Comparison of ENCODE assay signal across 8 mouse cellular contexts in the genomic region with DNA sequence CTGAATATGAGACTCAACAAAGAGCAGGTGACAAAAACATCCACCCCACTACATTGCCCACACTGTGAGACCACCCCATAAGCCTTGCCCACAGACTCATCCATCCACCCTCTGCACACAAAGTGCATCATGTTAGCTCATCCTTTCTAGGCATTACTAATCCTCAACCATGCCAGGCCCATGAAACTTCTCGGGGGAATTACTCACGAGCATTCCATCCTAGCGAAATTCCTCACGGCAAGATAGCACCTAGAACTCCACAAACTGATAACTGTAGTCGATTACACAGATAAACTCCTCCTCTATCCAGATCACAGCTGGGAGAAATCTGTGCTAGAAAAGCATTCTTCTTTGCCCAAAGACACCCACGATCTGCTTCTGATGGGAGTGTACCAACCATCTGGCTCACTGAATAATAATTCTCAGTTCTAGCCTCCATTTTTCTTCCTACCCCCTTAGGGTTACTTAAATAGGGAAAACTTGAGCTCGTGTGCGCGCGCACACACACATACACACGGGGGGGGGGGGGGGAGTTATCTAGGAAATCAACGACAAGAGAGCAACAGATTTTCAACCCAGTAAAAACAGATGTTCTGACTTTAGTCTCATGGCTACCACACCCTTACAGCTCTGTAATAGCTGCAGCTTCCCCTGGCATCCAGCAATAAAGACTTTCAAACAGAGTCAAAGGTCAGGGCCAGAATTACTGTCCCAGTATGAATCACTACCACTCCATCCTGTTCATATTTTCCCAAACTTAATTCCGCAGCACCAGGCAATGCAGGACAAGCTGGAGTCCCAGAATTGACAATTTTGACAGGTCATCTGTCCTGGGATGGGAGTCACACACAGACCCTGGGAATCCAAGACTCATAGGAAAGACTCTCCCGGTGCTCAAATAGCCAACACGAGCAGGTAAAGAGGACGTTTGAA. TPM values are rescaled to one million over a fixed set of nuclear protein-coding genes. Genes with fewer than 3 reads are reported as not detected.
A peak's percentile ranks its signal among the peaks of the same experiment; 100 is the strongest.
DNase-seq lines count a peak whose midpoint lies in the region; ATAC-seq and TF ChIP-seq lines count a peak whose summit lies in the region.

No protein-coding gene starts in this region.

- no peak for DNase-seq in heart, postnatal 10 days
- DNase-seq in CH12.LX (ENCODE audit: extremely low read depth), result no peak
- no peak for DNase-seq in embryonic facial prominence, embryonic 14.5 days (ENCODE audit: low spot score)
- no peak for DNase-seq in testis, postnatal 10 days (ENCODE audit: low spot score)
- DNase-seq in gastrocnemius, postnatal 36 days, result no peak
- no peak for DNase-seq in gastrocnemius, adult 18-20 months (ENCODE audit: low spot score)

- TF ChIP-seq CTCF in CH12.LX (conservative IDR thresholded peaks at IDR 0.05 in 1 of 2, IDR thresholded peaks at IDR 0.05 in 1 of 2; ENCODE audit: low read depth in 2 of 2, low read length in 2 of 2), result no peak

- peaks cover 36% of the 10 kb centered on the region for H3K79me2 ChIP-seq in CH12.LX (replicated peaks; ENCODE audit: control insufficient read depth, extremely low read depth, insufficient read depth, poor library complexity, severe bottlenecking)

- H3K27ac ChIP-seq in heart, embryonic 16.5 days (ENCODE audit: low read length), result no peak overlapping the region
- no peak overlapping the region for H3K27ac ChIP-seq in CH12.LX (ENCODE audit: insufficient read depth, low read depth)
- no peak overlapping the region for H3K27ac ChIP-seq in embryonic facial prominence, embryonic 14.5 days (replicated peaks; ENCODE audit: low read depth, low read length)
- peak overlapping the region; percentile 86 for H3K27ac ChIP-seq in liver, embryonic 12.5 days

- no peaks in the 10 kb centered on the region for H3K27me3 ChIP-seq in heart, embryonic 16.5 days (ENCODE audit: control insufficient read depth, insufficient read depth, low read length)
- peaks cover 3% of the 10 kb centered on the region for H3K27me3 ChIP-seq in CH12.LX (replicated peaks)
- no peaks in the 10 kb centered on the region for H3K27me3 ChIP-seq in embryonic facial prominence, embryonic 14.5 days (replicated peaks; ENCODE audit: control insufficient read depth, insufficient read depth, low read length)
- no peaks in the 10 kb centered on the region for H3K27me3 ChIP-seq in liver, embryonic 12.5 days (replicated peaks)

- TF ChIP-seq EP300 in CH12.LX (IDR thresholded peaks at IDR 0.05; ENCODE audit: low read length), result no peak

- no peak overlapping the region for H3K9ac ChIP-seq in heart, embryonic 16.5 days (ENCODE audit: low read length)
- no peak overlapping the region for H3K9ac ChIP-seq in CH12.LX (ENCODE audit: insufficient read depth, low read depth)
- no peak overlapping the region for H3K9ac ChIP-seq in embryonic facial prominence, embryonic 14.5 days (ENCODE audit: low read depth, low read length)
- H3K9ac ChIP-seq in liver, embryonic 12.5 days, result peak overlapping the region; percentile 95

- H3K4me2 ChIP-seq in heart, embryonic 16.5 days (ENCODE audit: low read depth, low read length), result peak overlapping the region; percentile 94
- H3K4me2 ChIP-seq in CH12.LX (ENCODE audit: insufficient read depth, low read depth, poor library complexity, severe bottlenecking), result peak overlapping the region; percentile 83
- H3K4me2 ChIP-seq in embryonic facial prominence, embryonic 14.5 days (ENCODE audit: low read depth, low read length), result peak overlapping the region; percentile 86
- H3K4me2 ChIP-seq in liver, embryonic 12.5 days, result peak overlapping the region; percentile 93

- H3K4me1 ChIP-seq in heart, embryonic 16.5 days (ENCODE audit: control insufficient read depth, insufficient read depth, low read length), result peaks cover 19% of the 10 kb centered on the region
- H3K4me1 ChIP-seq in CH12.LX (ENCODE audit: control insufficient read depth in 1 of 2, insufficient read depth in 2 of 2), result peaks cover 27 to 65% of the 10 kb centered on the region in 2 experiments
- peaks cover 12% of the 10 kb centered on the region for H3K4me1 ChIP-seq in embryonic facial prominence, embryonic 14.5 days (ENCODE audit: control insufficient read depth, insufficient read depth, low read length)
- peaks cover 80% of the 10 kb centered on the region for H3K4me1 ChIP-seq in liver, embryonic 12.5 days

- dilution Hi-C loops in CH12.LX (cut with MboI; ENCODE audit: extremely low pct_ligation_motif_present, extremely low pct_unique_long_range_greater_than_20kb, low sequenced_read_pairs), result no loop called here

- no peak for TF ChIP-seq POLR2A in CH12.LX (IDR thresholded peaks at IDR 0.05; ENCODE audit: low read depth, low read length)

- in situ Hi-C loops in CH12.LX (cut with MboI; ENCODE audit: low pct_ligation_motif_present, low pct_unique_long_range_greater_than_20kb, low sequenced_read_pairs), result no loop called here

- H3K4me3 ChIP-seq in heart, embryonic 16.5 days (ENCODE audit: low read length), result no peak overlapping the region
- H3K4me3 ChIP-seq in CH12.LX (replicated peaks in 1 of 3; ENCODE audit: low read depth in 2 of 3, low read length in 2 of 3, poor library complexity in 1 of 3), result peak overlapping the region; percentile 19 to 80 (median 78)
- H3K4me3 ChIP-seq in embryonic facial prominence, embryonic 14.5 days (ENCODE audit: low read depth, low read length), result peak overlapping the region; percentile 85
- H3K4me3 ChIP-seq in liver, embryonic 12.5 days, result peak overlapping the region; percentile 94

- H3K9me3 ChIP-seq in heart, embryonic 16.5 days (replicated peaks; ENCODE audit: control insufficient read depth, low read length), result no peaks in the 10 kb centered on the region
- H3K9me3 ChIP-seq in CH12.LX (replicated peaks; ENCODE audit: low read length), result no peaks in the 10 kb centered on the region
- H3K9me3 ChIP-seq in embryonic facial prominence, embryonic 14.5 days (ENCODE audit: control insufficient read depth, low read length), result no peaks in the 10 kb centered on the region
- no peaks in the 10 kb centered on the region for H3K9me3 ChIP-seq in liver, embryonic 12.5 days (replicated peaks)

- intact Hi-C loops in heart, postnatal 10 days (cut with DNase I), result loop anchor here (2.0 to 5.0 kb wide), 2 partner anchors 27 to 35 kb away; no protein-coding TSS in a partner anchor
- intact Hi-C loops in gastrocnemius, postnatal 36 days (cut with DNase I), result loop anchor here (5.0 kb wide), 1 partner anchor 35 kb away; no protein-coding TSS in a partner anchor

- H3K36me3 ChIP-seq in heart, embryonic 16.5 days (ENCODE audit: control insufficient read depth, insufficient read depth), result no peaks in the 10 kb centered on the region
- peaks cover 0 to 44% of the 10 kb centered on the region in 2 experiments for H3K36me3 ChIP-seq in CH12.LX (replicated peaks in 1 of 2; ENCODE audit: control insufficient read depth in 1 of 2, insufficient read depth in 1 of 2, low read length in 1 of 2)
- H3K36me3 ChIP-seq in embryonic facial prominence, embryonic 14.5 days (ENCODE audit: control insufficient read depth, insufficient read depth, low read length), result no peaks in the 10 kb centered on the region; the same call in 1 of the 2 replicates
- peaks cover 16% of the 10 kb centered on the region for H3K36me3 ChIP-seq in liver, embryonic 12.5 days

- no peak for TF ChIP-seq RAD21 in CH12.LX (IDR thresholded peaks at IDR 0.05; ENCODE audit: low read depth, low read length)

- no peak for ATAC-seq in heart, embryonic 16.5 days (replicated peaks; ENCODE audit: extremely low read depth, insufficient read depth, low FRiP score)
- no peak for ATAC-seq in embryonic facial prominence, embryonic 14.5 days (ENCODE audit: low read depth)
- no peak for ATAC-seq in liver, embryonic 12.5 days

- WGBS in heart, embryonic 16.5 days, result 68% methylated on average over 16 of the region's 16 CpGs
- WGBS in embryonic facial prominence, embryonic 14.5 days, result 62% methylated on average over 16 of the region's 16 CpGs
- 72% methylated on average over 16 of the region's 16 CpGs for WGBS in liver, embryonic 12.5 days (ENCODE audit: insufficient replicate concordance)

TF ChIP-seq in CH12.LX, 34 proteins besides CTCF, POLR2A, EP300 and RAD21:
- no peak for TF ChIP-seq MAX (IDR thresholded peaks at IDR 0.05; ENCODE audit: low read length)
TF ChIP-seq in CH12.LX: peak in this region for 0.

RNA-seq across cellular contexts. Expression of a gene that starts 2.1 kb away (rescaled TPM):
- 38.5 and 39.8 TPM in 2 replicates for polyA plus RNA-seq in heart, embryonic 16.5 days (2015; fragmentation: Nextera tagmentation; extraction: Ambion mirVana)
- total RNA-seq in heart, postnatal 10 days (2021), result 10 to 100 TPM; 27.6 to 29.5 TPM
- total RNA-seq in CH12.LX (2012; rRNA removed) (26.4 and 27.6 TPM in 2 replicates), CH12.LX (2014; rRNA removed) (34.8 and 38.0 TPM in 2 replicates)
- 26.4 and 28.6 TPM in 2 replicates for polyA plus RNA-seq in CH12.LX (2012; ENCODE audit: insufficient read length, low read depth)
- polyA plus RNA-seq in embryonic facial prominence, embryonic 14.5 days (2014; fragmentation: Nextera tagmentation; extraction: Ambion mirVana), result 40.1 and 45.6 TPM in 2 replicates
- polyA plus RNA-seq in liver, embryonic 12.5 days (2016; fragmentation: Nextera tagmentation; extraction: Ambion mirVana), result 33.4 and 34.4 TPM in 2 replicates
- 10 to 100 TPM; 23.0 to 29.8 TPM for total RNA-seq in gastrocnemius, postnatal 36 days (2021)
- 10 to 100 TPM; 26.2 to 29.5 TPM for total RNA-seq in gastrocnemius, adult 18-20 months (2021)

RNA-seq across cellular contexts. Expression of a gene that starts 2.2 kb away (rescaled TPM):
- polyA plus RNA-seq in heart, embryonic 16.5 days (2015; fragmentation: Nextera tagmentation; extraction: Ambion mirVana), result 14.3 and 15.1 TPM in 2 replicates
- total RNA-seq in heart, postnatal 10 days (2021), result 10 to 100 TPM; 22.4 to 24.2 TPM
- total RNA-seq in CH12.LX (2012; rRNA removed), result 5.8 and 6.7 TPM in 2 replicates
- total RNA-seq in CH12.LX (2014; rRNA removed), result 6.3 and 7.4 TPM in 2 replicates
- polyA plus RNA-seq in CH12.LX (2012; ENCODE audit: insufficient read length, low read depth), result 43.7 and 56.1 TPM in 2 replicates
- polyA plus RNA-seq in embryonic facial prominence, embryonic 14.5 days (2014; fragmentation: Nextera tagmentation; extraction: Ambion mirVana), result 24.4 and 24.6 TPM in 2 replicates
- 16.7 TPM in 2 replicates for polyA plus RNA-seq in liver, embryonic 12.5 days (2016; fragmentation: Nextera tagmentation; extraction: Ambion mirVana)
- total RNA-seq in gastrocnemius, postnatal 36 days (2021), result 10 to 100 TPM; 13.5 to 15.9 TPM
- 10 to 100 TPM; 15.1 to 15.3 TPM for total RNA-seq in gastrocnemius, adult 18-20 months (2021)
